Mouse (Mus musculus): ENCODE measurements around the gene Tssk3.

DNA sequence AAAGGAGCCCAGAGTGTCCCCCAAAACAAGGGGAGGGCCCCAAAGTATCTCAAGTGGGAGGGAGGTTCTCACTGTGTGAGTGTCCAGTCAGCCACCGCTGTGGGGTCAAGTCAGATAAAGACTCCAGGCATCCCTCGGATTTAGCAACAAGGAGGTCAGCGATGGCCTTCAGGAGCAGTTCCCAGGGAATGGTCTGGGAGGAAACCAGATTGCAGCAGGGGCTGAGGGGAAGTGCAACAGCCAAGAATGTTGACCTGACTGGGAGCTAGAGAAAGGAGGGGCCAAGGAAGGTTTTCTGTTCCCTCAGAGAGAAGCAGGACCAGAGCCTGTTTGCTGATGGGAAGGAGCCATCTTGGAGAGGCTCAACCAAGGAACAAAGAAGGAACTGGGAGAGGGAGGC lies 8.1 kb upstream of the Tssk3 start:
- TF ChIP-seq GATA1 (IDR thresholded peaks at IDR 0.05; ENCODE audit: low read length) (no peak), TAL1 (IDR thresholded peaks at IDR 0.05; ENCODE audit: low read length) (no peak)
